Mouse (Mus musculus) testis, postnatal 14 days (tissue): Measurements from ENCODE around the gene Med25.

Source experiments
- DNase-seq: peaks from one replicate; pipeline ENCODE4 v3.0.0; 2021; ENCODE audit warnings: low spot score

Gene Med25

DNA sequence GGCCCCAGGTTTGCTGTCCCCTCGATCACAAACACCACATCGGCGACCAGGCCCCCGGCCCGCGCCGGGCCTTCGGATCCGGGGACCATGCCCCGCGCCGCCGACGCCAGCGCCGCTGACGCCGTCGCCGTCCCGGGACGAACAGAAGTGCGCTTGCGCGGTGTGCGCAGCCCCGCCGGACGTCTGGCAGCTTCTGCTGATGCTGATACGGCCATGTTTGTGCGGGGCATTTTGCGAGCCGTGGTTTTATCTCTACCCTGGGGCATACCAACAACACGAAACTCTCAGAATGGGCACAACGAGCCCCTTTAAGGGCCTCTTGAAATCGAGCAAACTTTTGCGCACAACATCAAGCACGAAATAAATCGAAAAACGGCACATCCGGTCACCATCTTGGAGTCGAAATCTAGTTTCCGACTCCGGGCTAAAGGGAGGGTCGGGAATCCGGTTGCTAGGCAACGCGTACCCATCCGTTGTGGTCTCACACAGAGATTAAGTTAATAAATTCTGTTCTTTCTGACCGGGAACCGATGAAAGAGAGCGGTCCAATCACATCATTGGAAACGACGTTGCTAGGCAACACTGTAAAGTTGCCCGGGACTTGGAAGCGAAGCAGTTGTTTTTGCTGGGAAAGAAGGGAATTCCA is at the start of gene Med25:
Gene Med25, minus strand, starts transcription at position 437 of the 646 bp plus-strand sequence.
- DNase-seq, result peak; percentile 93

DNA sequence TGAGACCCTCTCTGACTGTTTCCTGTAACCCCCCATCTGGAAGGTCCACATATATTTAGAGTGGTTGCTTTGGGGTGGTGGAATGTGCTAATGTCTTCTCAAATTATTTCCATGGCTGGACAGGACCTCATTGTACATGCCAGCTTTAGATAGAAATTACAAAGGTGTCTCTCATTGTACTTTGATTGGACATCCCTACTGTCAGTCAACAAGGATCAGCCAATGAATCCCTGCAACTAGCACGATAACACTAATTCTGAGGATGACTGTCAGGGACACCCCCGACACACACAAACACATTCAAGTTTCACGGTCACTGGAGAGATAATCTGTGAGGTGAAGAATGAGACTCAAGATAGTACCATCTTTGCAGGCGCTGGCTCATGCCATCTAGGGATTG is 46.2 kb upstream of the Med25 start:
- no peak for DNase-seq

DNA sequence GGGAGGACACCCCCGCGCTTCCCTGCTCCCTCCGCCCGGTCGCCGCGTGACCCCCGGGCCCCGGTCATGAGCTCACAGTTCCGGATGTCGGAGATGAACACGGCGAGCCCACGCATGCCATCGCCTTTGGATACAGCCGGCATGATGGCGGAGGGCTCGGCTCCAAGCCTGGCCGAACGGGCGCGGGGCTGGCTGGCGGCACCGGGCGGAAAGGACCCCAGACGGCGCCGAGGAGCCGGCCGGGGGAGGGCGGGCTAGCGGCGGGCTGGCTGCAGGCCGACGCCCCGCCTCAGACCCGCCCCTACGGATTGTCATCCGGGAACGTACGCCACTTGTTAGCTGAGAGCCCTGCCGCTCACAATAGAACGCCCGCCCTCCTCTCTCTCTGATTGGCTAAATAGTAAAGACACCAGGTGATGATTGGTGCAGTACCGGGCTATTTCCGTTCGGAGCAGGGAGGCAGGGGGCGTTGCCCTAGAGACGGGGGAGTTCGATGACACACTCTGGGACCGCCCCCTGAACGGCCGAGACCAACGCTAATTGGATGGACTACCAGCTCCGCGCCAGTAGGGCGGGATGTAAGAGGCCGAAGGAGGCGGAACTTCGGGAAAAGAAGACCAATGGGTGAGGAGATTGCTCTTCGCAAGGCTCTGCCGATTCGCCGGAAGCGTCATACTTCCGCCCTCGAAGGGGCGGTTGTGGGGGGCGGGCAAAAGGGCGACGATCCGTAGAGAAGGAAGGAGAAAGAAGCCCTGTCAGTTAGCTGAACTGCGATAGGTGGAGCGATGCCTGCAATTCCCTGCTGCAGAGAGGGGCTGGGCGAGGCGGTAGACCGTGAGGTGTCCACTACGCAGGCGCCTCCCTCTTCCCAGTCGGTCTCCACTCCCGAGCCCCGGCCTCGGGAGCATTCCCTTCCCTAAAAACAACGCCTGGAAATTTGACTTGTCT is 37.0 kb upstream of the Med25 start, which contains the start of gene Ap2a1:
Gene Ap2a1, minus strand, starts transcription at position 293 of the 948 bp plus-strand sequence.
- peak; percentile 100 for DNase-seq

DNA sequence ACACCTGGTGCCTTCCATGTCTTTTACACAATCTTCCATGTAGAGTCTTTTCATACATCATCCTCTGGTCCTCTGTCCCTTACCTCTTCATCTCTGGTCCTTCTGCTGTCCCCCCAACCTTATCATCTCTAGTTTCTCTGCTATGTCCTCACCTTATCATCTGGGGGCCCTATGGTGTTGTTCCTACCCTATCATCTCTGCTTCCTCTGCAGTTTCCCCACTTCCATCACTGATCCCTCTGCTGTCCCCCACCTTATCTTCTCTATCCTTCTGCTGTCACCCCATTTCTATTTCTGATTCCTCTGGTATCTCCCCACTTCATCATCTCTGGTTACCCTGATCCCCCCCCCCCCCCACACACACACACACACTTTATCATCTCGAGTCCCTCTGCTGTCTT is 36.1 kb upstream of the Med25 start:
- DNase-seq, result no peak

DNA sequence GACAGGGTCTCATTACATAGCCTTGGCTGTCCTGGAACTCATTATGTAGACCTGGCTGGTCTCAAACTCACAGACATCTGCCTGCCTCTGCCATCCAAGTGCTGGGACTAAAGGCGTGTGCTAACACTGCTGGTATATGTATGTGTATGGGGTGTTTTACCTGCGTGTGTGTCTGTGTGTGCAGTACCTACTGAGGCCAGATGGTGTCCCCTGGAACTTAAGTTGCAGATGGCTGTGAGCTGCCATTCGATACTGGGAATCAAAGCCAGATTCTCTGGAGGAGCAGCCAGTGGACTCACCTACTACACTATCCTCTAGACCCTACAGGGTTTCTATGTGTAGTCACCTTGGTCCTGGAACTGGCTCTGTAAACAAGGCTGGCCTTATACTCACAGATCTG is 33.0 kb upstream of the Med25 start:
- no peak for DNase-seq

GRCm38 (mm10) chr7:44922530-44922929 is 30.0 kb upstream of the Med25 start:
- no peak for DNase-seq

DNA sequence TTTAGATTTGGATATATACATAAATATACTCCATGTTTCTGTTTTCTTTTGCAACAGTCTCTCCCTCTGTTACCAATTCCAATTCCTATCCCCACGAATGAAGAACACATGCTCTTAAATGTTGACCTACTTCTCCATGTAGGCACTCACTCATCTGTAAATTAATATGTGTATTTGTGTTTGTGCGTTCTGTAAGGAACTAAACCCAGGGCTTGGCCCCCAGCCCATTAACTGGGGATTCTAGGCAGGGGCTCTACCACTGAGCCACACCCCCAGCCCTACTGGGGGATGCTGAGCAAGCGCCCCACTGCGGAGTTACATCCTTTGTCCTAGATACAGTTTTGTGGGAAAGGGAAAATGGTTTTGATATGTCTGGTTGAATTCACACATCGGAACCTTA is 26.6 kb upstream of the Med25 start:
- DNase-seq, result no peak

GRCm38 (mm10) chr7:44918219-44918618 is 25.7 kb upstream of the Med25 start:
- DNase-seq, result no peak

DNA sequence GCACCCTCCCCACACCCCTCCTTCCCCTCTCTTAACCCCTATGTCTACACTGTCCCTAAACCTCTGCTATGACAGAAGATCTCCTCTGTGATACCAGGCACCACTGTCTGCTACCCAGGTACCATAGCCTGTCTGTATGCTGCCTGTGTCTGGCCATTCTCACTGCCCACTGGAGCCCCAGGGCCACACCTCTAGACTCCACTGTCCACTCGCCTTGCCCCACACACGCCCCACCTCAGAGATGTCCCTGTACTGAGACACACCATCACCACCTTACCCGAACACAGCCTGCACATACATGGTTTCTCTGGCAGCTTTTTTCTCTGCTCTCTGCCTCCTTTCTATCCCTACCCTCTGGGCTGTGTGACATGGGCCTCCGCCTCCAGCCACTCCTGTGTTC is 24.4 kb upstream of the Med25 start:
- DNase-seq, result peak; percentile 5

GRCm38 (mm10) chr7:44916191-44916590 is 23.7 kb upstream of the Med25 start:
- peak; percentile 7 for DNase-seq

DNA sequence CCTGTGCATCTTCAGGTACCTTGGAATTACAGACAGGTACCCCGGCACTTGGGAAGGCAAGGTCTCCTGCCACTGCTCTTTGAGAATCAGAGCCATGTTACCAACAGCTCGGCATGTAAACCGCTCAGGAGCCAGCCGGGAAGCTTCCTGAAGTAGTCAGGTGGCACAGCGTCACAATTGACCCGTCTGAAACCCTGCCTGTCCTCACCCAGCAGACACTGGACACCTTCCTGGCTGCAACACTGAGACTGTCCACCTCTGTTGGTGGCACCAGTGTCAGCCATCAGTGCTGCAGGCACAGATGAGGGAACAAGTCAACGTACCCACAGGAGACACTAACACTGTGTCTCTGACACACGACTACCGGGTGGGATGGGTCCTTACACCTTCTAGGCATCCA is 22.8 kb upstream of the Med25 start:
- no peak for DNase-seq

DNA sequence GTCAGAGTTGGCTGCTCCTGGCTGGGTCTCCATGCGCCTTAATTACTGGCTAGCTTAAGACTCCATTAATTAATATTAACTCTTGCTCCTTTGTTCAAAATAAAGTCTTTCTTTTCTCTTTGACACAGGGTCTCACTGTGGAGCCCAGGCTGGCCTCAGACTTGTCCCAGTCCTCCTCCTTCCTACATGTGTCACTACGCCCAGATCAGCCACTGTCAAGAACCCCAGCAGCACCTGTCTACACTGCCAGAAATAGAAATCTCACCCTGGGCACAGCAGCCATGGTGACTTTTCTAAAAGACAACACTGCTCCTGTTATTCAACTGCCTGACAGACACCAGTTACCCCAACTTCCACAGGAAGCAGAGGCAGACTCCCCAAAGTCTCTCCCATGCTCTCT is 21.9 kb upstream of the Med25 start:
- DNase-seq, result no peak

DNA sequence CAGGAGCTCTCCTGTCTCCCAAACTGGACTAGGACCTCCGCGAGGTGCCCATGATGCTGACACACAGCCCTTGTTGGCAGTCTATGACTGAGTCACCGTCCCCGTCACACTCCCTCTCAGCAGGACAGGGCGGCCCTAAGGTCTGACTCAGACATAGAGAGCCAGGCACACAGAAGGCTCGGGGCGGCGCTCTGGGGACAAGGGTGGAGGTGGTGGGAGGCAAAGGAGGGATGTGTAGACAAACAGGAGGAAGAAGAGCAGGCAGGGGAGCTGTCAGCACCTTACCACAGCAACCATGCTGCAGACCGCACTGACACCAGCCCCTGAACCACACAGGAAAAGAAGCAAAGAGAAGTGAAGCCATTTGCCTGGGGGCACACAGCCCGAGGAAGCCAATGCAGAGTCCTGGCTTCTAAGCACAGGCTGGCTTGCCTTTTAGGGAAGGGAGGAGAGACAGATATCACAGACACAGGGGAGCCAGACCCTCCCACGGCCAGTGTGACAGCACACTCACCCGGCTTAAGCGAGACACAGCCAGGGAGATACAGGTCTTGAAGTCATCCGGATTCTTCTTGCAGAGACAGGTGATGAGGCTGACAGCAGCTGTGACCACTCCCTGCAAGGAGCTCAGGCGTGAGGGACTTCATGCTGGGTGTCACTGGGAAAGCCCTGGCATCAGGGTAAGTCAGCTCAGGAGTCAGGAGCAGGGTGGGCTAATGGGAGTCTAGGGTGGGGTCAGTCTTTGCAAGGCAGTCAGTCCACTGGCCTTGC is 16.4 kb upstream of the Med25 start:
- no peak for DNase-seq

DNA sequence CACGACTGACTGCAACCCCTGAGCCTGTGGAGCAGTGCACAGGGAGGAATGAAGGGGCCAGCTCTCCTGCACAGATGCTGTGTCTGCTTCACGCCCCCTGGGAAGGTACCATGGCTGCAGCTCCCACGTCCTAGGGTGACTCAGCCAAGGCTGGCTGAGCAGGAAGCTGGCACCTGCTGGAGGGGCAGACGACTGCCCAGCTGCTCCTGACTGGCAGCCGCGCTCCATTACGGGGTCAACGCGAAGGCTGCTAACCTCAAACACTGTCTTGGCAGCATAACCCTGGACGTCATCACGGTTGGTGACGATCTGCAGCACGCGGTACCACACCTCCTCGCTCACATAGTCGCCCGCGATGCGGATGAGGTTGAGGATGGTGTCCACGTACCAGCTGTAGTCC is 12.9 kb upstream of the Med25 start:
- DNase-seq, result no peak

DNA sequence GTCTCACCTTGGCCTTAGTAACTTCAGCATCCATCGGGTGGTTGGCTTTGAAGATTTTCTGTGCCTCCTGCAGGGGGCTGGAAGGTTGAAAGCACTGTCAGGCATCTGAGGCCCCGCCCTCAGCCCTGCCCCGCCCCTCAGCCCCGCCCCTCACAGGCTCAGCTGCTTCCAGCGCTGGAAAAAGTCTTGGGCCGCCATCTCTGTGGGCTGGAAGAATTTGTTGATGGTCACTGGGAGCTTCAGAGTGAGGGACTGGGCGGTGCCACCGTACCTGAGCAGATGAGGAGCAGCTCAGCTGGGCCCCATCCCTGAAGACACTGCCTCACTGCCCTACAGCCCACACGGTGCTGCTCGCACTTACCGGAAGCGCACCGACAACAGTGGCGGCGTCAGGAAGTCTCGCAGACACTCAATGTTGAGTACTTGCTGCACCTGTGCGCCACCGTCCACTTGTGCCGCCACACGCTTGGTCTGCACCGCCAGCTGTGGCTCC is 8.8 kb upstream of the Med25 start:
- no peak for DNase-seq

DNA sequence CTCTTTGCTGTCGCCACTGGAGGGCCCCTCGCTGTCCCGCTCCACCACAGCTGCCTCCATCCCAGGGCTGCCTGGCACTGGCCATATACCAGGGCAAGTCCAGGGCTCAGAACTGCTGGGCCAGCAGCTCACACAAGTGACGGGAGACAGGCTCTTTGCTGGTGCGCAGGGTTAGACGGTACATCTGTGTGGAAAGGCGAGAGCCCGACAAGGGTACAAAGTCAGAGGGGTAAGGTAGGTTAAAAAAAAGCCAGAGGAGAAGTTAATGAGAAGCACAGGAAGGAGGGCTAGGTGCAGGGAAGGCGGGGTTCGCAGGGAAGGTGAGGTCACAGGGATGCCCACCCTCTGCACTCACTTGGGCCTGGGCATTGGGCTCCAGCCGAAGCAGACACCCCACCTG is 8.1 kb upstream of the Med25 start:
- DNase-seq, result no peak

DNA sequence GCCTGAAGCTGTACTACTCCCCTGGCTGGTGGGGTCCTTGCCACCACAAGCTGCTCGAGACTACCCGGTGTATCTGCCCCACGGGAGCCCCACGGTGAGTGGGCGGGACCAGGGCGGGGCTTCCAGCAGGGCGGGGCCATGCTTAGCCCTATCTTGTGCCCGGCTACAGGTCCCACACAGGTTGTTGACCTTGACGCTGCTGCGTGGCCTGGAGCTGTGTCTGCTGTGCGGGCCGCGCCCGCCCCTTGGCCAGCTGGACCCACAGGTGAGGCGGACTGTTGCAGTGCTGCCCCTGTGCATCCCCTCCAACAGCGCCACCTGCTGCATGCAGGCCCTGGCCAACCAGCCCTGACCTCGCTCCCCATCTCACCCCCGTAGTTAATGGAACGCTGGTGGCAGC is 6.1 kb upstream of the Med25 start:
- peak; percentile 62 for DNase-seq

DNA sequence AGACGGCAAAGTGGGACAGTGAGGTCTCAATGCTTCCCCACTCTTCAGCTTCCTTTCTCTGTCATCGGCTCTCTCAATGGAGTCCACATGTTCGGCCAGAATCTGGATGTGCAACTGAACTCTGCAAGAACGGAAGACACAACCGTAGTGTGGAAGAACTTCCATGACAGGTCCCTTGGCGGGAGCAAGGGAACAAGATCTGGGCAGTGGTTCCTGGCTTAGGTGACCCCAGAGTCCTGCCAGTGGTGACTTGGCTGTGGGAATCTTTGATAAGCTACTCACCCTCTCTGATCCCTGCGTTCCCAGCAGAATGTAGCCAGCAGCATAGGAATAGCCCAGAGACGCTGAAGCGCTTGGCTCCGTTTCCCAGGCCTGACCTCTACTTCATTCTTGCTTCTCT is 4.0 kb upstream of the Med25 start:
- no peak for DNase-seq

- DNase-seq, result peak; percentile 87
Observed at GRCm38 (mm10) chr7:44895593-44896434, 3.3 kb upstream of the Med25 start, which contains the start of gene Fuz. Gene Fuz, plus strand, starts transcription at chr7:44896079.

DNA sequence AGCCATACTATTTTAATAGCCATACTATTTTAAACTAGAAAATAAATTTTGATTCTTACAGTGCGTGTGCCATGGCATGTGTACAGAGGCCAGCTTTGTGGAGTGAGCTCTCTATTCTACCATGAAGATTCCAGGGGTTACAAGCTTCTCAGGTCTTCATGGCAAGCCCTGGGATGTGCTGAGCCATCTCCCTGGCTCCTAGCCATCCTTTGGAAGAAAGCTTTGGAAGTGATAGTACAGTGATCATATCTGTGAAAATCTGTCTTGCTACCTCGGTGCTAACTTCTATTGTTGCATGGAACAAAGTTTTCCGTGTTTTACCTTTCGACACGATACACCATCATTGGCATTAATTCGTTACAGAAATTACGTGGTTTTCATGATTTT is 2.7 kb upstream of the Med25 start:
- no peak for DNase-seq

GRCm38 (mm10) chr7:44894175-44894574 is 1.7 kb upstream of the Med25 start:
- DNase-seq, result no peak
